Mouse (Mus musculus): ENCODE measurements at regions not wholly inside any gene's neighbourhood (a gene's known extent, or its start where the extent isn't known, plus 50 kb on each side); places are given as distances from the start of the nearest gene placed in this dataset.

DNA sequence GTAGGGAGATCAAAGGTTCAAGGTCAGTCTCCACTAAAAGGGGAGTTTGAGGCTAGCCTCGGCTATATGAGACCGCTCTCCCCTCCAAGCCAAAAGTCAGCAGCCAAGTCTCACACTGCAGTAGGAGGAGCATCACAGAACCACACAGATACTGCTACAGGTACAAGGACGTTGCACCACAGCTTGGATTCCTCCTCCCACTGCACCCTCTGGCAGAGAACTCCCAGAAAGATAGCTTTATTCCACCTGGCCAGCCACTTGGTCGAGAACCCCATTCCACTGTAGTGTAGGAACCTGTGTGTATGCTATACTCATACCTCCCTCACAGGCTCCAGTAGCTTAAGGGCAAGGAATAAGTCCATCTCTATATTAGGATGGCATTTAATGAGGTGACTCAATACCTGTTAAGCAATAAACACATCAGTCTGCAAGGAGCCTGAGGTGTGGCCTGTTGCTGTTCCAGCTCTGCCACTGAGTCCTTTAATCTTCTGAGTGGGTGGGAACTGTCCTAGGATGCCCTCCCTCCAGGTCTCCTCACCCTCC is 254.0 kb downstream of the Sox4 start:
- DNase-seq (ENCODE audit: low read depth, low spot score): no peak

DNA sequence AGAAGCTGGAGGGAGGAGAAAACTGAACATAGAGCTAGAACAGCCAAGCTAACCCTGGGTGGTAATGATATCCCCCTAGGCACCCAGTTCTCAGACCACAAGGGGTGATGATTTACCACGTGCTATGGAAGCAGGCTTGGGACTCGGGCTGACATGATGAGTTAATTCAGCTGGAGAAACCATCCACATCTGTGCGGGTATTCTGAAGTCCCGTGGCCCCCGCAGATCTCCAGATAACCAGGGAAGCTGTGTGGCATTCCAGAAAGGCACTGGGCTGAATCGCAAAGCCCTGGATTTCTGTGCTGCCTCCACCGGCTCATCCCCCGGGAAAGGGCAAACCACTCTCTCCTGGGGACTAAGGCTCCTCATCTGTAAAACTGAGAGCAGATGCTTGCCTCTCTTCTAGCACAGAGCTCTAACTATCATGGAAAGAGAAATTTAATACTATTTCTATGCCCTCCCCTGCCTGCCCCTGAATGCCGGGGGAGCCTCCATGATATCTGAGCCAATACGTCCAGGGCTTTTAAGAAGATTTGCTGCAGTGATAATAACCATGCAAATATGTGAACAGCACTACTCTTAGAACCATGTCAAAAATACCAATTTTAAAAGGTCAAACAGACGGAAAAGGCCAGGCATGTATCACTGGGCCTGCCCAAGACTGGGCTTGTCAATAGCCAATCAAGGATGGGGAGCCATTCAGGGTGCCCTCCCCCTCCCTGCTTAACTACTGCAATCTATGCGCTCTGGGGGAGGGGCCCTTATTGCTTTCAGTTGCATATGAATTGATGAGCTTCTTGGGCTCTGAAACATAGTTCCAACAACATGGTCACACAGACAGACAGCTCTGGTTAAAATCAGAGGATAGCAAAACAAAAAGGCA is 255.5 kb downstream of the Sox4 start:
- DNase-seq (ENCODE audit: low read depth, low spot score): no peak

DNA sequence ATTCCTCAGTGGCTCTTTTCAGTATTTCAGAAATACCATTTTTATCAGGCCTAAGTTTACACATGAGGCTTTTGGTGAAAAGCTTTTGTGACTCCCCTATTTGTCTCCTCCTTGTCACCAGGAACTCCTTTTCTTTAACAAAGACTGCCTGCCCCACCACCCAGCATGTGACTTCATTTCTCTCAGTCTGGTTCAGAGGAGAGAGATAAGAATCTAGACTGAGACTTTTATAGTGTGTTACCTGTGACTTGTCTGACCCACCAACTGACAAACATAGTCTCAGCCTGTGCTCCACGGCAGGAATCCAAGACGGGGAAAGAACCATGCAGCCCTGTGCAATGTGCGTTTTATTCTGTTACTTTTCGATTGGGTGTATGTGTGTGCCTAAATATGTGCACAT is 260.4 kb downstream of the Sox4 start:
- DNase-seq (ENCODE audit: low read depth, low spot score): peak; percentile 30

DNA sequence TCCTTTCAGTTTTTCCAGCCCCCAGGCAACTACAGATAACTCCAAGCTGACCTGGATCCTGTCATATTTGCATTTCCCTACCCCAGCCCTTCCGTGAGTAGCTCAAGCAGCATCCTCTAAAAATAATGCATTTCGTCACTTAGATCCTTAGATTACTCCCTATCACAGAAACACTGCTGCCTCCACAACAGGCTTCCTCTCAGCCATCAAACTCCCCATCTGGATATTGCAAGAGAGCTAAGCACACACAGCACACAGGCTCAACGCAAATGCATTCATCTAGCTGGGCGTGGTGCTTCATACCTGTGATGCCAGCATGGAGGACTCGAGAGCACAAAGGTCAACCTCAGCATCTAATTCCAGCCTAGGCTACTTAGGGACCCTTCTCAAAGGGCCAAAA is 260.9 kb downstream of the Sox4 start:
- DNase-seq (ENCODE audit: low read depth, low spot score): peak; percentile 25

DNA sequence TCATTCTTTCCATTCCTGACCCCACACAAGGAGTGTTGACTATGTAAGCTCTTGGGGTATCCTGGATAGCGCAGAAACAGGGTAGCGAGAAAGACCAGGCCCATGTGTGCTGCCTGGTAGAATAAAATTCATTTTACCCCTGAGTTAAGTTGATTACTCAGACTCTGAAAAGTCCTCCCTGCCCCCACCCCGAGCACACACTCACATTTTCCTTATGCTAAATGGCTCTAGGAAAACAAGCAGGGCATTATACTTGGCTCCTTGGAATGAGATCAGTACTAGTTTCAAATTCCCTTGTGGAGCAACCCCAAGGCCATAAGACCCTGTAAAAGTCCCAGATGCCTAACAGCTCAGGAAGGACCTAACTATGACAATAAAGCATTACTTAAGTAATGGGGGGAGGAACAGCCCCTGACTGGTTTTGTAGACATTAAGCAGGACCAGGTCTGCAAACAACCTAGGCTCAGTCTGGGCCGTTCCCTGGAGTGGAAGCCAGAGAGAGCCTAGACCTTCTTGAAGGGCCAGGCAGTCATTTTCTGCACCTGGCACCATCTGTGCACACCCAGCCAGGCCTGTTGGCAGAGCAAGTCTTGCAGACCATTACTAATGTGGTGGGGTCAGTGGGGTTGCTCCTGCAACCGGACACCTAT is 262.9 kb downstream of the Sox4 start:
- DNase-seq (ENCODE audit: low read depth, low spot score): no peak

DNA sequence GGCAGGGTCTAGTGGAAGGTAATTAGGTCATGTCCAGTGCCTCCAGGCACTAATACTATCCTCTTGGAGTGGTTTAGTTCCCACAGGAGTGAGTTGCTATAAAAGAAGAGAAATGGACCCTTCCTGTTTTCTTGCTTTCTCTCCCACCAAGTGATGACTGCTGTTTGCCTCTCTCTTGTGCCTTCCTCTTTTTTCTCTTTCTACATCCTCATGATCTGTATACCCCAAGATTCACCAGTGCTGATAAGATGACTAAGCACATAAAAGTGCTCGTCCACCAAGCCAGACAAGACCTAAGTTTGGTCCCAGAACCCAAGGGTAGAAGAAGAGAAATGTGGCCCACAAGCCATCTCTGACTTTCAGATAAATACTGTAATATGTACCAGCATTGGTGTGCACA is 265.7 kb downstream of the Sox4 start:
- no peak for DNase-seq (ENCODE audit: low read depth, low spot score)

DNA sequence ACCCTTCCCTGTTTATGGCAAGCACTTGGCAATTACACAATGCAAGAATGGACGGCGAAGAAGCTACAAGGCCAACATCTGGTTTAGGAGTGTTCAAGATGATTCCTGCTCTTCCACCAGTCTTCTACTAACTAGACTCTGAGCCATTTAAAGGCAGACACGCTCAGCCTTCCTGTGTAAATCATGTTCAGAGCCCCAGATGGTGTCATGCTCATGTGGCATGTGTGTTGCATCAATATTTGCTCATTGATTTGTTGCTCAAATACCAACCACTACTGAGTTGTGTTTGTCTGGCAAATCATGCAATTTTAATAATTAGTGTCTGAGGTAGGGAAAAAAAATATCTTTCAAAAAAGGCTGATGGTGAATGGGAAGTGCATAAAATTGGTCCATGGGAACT is 269.2 kb downstream of the Sox4 start:
- DNase-seq (ENCODE audit: low read depth, low spot score): no peak

DNA sequence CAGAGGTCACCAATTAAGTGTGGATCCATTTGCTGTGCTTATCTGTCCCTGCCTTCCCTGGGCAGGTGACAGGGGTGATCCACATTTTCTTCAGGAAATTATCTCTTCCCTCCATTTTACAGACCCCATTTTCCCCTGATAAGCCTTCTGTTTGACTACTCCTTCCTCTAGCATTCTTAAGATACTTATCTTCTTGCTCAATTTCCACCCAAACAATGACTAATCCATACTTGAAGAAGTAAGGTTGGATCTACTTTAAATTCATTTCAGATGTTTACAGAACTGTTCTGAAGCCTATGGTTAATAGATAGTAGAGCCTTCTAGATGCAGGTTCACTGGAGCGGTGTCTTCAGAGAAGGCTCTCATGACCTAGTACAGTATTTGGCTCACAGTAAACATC is 273.2 kb downstream of the Sox4 start:
- no peak for DNase-seq (ENCODE audit: low read depth, low spot score)

DNA sequence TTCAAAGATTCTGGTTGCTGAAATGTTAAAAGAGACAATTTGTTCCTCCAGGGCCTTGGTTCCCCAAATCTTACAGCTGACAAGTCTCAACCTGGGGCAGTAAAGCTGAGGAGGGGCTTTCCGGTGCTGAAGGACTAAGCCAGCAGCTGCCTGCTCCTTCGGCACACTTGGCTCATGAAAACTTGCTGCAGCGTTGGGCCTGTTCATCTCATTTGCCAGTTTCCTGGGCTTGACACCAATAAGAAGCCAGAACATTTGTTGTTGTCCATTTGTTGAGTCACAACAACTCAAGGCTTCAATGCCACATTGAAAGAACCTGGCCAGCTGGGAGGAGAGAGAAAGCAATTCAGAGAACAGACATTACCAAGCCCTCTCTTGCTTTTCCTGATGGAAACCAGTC is 279.9 kb downstream of the Sox4 start:
- DNase-seq (ENCODE audit: low read depth, low spot score): no peak

DNA sequence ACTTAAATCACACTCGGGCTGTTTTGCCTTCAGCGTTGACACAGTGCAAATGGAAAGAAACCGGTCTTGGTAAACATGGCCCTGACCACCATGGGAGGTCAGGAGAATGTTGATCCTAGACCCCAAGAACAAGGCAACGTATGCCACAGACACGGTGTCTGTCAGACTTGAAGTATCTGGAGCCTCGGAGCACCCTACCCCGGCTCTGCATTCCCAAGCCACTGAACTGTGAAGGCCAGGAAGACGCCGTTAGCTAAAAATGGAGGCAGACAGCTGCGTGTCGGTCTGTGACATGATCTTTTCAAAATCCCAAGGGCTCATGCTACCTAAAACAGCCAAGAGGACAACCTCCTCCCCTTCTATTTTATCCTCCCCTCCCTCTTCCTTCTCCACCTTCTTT is 282.0 kb downstream of the Sox4 start:
- no peak for DNase-seq (ENCODE audit: low read depth, low spot score)

DNA sequence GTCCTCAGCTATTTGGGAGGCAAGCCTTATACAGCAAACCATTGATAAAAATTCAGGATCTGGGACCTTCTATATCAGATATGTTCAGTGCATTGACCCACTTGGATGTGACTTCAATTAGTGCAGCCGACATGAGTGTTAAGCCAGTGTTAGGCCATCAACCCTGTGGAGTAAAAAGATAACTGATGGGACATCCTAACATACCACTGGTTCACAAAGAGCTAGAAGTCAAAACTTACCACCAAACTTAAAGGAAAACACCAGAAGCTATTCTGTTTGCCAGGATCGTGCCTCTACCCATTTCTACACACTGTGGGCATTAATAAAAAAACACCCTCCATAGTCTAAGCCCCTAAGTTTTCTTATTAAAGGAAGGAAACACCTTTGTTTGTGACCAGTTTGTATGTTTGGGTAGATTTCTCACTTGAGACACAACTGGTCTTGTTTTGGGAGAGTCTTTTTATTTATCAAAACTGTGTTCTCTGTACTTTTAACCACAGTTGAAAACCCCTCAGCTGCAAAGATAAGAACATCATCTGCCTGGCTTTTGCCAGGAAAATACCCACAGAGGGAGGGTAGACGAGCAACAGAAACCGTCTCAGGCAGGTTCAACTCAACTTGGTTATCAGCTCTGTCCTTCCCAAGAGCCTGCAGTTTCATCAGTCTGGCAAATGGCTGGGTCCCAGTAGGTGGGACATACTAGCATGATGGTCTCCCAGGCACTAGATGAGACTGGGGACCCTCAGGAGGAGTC is 283.5 kb downstream of the Sox4 start:
- no peak for DNase-seq (ENCODE audit: low read depth, low spot score)

DNA sequence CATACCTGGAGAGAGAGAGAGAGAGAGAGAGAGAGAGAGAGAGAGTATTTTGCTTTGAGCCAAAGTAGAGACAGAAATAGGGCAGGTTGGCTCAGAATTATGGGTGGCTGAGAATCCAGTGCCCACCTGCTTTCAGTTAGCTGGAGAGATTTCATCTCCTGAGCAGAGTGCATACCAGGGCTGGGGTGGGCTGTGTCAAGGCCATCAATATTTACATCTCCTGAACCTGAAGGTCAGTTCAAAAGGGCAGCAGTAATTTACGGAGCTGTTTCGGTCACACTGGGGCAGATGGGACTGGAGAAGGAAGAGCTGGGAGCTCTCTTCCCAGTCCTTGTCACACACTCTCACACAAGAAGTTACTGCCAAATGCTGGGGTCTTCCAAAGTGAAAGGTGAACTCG is 286.7 kb downstream of the Sox4 start:
- DNase-seq (ENCODE audit: low read depth, low spot score): no peak

DNA sequence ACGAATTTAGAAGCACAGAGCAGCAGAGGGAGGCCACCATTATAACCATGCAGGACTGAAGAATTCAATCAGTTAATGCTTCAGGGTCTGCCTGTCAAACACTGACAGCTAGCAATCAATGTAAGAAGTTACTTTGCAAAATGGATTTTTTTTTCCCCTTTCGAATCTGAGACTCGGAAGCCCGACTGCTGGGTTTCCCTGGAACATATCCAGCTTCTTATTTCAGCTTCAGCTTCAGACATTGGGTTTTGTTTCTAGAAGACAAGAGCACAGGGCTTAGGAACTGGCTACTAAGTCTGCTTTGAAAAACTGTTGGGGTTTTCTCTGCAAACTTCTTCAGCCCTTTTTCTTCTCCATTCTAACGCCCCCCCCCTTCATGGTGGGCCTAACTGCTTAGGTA is 288.4 kb downstream of the Sox4 start:
- no peak for DNase-seq (ENCODE audit: low read depth, low spot score)

DNA sequence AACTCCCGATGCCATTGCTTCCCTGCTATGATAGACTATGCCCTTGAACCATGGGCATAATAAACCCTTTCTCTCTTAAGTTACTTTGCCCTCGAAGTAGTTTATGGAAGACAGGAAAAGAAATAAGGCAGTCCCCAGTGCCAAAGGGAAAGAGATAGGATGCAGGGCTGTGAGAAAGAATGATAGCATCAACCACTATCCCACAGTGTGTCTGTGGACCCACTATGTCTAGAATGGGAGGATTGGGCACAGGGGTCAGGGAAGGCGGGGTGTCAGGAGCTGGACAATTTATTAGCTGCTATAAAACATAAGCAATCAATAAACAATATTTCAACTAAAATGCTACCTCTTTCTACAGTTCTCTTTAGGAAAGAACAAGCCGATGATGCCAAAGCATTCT is 288.8 kb downstream of the Sox4 start:
- DNase-seq (ENCODE audit: low read depth, low spot score): no peak

DNA sequence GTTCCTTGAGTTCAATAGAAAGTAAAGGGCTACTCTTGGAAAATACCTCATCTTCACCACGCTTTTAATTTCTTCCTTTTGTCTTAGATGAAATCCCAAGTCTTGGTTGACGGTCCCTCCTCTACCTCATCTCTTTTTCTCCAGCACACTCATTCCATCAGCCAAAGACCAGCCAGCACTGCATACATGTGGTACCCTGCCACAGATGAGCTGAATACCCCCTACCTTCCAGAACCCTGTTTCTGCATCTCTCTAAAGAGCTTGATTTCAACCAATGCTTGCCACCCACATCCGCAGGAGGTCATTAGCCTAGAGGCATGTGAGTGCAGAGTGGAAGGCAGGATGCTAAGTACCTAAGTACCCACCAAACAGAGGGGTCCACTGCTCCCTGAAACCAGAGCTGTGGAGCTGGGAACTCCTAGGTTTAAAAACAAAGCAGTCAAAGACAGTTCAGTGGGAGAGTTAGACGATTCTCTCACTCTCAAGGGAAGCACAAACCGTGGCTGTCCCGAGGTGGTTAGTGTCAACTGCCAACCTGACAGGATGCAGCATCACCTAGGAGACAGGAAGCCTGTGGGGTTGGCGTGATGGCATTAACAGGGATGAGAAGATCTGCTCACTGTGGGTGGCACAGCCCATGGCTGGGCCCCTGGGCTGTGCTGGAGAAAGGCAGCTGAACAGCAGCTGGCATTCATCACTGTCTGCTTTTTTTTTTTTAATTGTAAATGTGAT is 289.4 kb downstream of the Sox4 start:
- DNase-seq (ENCODE audit: low read depth, low spot score): no peak

DNA sequence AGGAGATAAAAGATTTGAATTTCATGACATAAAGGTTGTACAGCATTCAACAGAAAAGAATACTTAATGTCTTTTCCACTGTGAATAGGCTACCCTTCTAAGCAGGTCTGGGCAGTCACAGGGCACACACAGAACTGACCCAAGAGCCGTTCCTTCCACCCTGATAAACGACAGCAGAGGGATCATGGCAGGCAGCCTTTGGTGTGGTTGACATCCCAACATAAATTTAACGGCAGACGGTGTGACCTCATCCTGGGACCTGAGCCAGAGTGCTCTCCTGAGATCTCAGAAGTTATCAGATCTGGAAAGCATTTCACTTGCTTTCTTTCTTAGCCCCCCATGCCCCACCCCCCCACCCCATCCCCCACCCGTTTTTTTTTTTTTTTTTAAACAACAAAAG is 290.1 kb downstream of the Sox4 start:
- DNase-seq (ENCODE audit: low read depth, low spot score): no peak

DNA sequence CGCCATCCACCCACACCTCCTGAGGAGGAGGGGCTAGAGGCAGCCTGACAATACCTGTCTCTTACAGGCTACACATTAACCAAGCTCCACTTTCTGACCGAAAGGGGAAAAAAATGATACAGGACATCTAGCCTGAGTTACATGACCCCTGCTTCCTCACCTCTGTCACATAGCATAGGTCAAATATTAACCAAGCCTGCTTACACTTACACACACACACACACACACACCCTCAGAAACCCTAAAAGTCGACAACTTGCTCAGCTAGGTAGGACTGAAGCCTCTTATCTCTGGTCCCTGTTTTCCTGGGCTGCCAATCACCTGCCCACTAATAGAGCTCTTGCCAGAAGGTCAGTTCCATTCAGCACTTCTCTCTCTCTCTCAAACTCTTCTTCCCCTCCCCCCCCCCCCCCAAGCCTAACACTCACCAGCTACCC is 291.2 kb downstream of the Sox4 start:
- DNase-seq (ENCODE audit: low read depth, low spot score): no peak

DNA sequence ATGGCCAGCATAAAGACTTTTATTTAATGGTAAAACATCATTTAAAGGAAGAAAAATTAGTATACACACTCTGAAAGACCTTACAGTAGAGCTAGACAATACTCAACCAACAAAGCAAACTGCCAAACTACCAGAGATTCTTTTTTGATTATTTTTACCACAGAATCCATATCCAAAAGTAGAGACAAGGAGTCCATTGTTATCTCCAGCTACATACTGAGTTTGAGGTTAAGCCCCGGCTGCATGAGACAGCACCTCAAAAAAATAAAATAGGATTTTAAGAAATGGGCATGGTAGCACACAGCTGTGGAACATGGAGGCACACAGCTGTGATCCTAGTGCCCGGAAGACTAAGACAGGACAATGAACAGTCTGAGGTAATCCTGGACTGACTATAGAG is 293.4 kb downstream of the Sox4 start:
- no peak for DNase-seq (ENCODE audit: low read depth, low spot score)

DNA sequence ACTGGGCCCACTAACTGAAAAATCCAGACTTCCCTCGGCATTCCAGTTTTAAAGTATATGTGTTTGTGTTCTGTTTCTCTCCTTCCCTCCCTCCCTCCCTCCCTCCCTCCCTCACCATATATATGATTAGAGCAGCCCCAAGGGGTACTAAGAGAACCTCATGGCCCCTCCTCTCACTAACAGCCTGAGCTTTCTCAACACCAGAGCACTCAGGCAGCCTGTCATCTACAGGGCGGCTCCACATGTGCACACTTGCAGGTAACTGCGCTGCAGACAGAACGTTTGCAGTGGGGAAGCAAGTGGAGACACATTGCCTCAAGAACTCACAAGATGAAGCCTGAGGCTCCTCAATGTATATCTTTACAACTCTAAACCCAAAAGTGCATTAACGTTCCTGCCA is 294.9 kb downstream of the Sox4 start:
- DNase-seq (ENCODE audit: low read depth, low spot score): no peak

DNA sequence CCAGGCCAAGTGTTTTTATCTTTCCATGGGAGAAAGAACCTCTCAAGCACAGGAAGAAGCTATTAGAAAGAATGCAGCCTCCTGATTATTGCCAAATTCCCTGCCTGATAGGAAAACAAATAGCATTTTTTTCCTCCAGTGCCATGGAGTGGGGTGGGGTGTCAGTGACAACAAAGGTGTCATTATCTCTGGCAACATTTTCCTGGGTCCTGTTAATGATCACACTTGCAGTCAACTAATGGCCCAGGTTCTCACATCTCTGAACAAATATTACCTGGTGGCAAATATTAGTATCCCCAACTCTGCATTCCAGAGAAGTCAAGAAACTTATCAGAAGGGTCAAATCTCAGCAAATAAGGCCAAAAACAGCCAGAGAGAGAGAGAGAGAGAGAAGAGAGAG is 298.6 kb downstream of the Sox4 start:
- DNase-seq (ENCODE audit: low read depth, low spot score): no peak

DNA sequence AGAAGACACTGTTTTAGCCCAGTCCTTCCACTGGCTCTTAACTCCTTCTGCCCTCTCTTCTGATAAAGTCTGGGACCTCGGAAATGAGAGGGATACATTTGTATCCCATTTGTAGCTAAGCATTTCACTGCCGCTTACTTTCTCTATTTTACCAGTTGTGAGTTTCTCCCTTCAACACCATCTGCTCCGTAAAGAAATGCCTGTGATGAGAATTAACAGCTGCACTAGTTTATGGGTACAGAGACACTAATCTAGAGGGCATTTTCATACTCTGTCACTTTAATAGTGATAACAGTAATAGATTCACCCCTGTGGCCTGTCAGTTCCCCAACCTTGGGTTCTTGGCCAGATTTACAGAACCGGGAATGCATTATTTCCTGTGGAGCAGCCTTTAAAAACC is 300.2 kb downstream of the Sox4 start:
- DNase-seq (ENCODE audit: low read depth, low spot score): no peak

DNA sequence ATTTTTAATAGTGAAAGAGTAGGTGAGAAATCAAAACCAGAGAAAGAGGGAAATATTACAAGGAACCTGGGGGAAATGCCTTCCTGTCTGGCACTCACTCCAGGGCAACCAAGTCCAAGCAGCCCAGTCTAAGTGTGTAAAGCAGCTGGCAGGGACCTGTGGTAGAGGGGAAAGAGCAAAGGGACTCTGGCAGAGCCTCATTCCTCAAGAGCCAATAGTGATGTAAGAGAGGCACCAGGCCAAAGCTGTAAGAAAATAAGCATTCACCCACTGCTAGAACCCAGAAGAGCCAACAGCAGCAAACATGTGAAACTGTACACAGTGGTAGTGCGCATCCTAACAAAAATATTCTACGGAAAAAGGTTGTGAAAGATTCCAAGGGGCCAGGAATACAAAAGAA is 301.7 kb downstream of the Sox4 start:
- no peak for DNase-seq (ENCODE audit: low read depth, low spot score)
